Mouse (Mus musculus) intestine, embryonic 14.5 days (tissue): Measurements from ENCODE around the gene Slc35b2. TPM values are rescaled to one million over a fixed set of nuclear protein-coding genes. Genes with fewer than 3 reads are reported as not detected.

ENCODE experiments used
- ATAC-seq: fragments of 200-750 bp; cut with Nextera tagmentation; replicated peaks from 2 replicates; pipeline ENCODE4 v1.8.0; 2017; ENCODE audit warnings: low read depth, moderate number of reproducible peaks, moderate TSS enrichment, moderate library complexity; ENCODE audit not compliant: low FRiP score, low TSS enrichment
- DNase-seq: peaks from one replicate; pipeline ENCODE4 v3.0.0-alpha.2; 2018; ENCODE audit warnings: low spot score
- H3K27ac ChIP-seq: fragments of 300-500 bp; sonication (generic); 2 replicates; pipeline ENCODE4 v1.5.1; 2014; ENCODE audit warnings: low read depth, mild to moderate bottlenecking, control low read depth
- H3K27me3 ChIP-seq: fragments of 300-500 bp; sonication (generic); replicated peaks from 2 replicates; pipeline ENCODE4 v1.6.1; 2014; ENCODE audit warnings: low read length, control low read depth; ENCODE audit not compliant: control insufficient read depth, insufficient read depth
- H3K36me3 ChIP-seq: fragments of 300-500 bp; sonication (generic); 2 replicates; pipeline ENCODE4 v1.6.1; 2014; ENCODE audit warnings: low read length, control low read depth; ENCODE audit not compliant: control insufficient read depth, insufficient read depth
- H3K4me1 ChIP-seq: fragments of 300-500 bp; sonication (generic); replicated peaks from 2 replicates; pipeline ENCODE4 v1.6.1; 2014; ENCODE audit warnings: low read length, control low read depth, mixed read lengths; ENCODE audit not compliant: control insufficient read depth, insufficient read depth
- H3K4me2 ChIP-seq: fragments of 300-500 bp; sonication (generic); 2 replicates; pipeline ENCODE4 v1.6.1; 2014; ENCODE audit warnings: low read length
- H3K4me3 ChIP-seq: fragments of 300-500 bp; sonication (generic); 2 replicates; pipeline ENCODE4 v1.5.1; 2014; ENCODE audit warnings: low read depth, low read length, control low read depth, mixed read lengths
- H3K9ac ChIP-seq: fragments of 300-500 bp; sonication (generic); 2 replicates; pipeline ENCODE4 v1.6.1; 2014; ENCODE audit warnings: mild to moderate bottlenecking, low read length
- H3K9me3 ChIP-seq: fragments of 300-500 bp; sonication (generic); 2 replicates; pipeline ENCODE4 v1.6.1; 2016; ENCODE audit warnings: low read length, control low read depth; ENCODE audit not compliant: control insufficient read depth
- WGBS: fragments of 180-500 bp; shearing (Covaris S2); extraction: QIAGEN DNeasy Blood & Tissue Kit; methylation state at CpG from one replicate; pipeline ENCODE4 v1.1.7; 2014; 5-methylcytosine and 5-hydroxymethylcytosine counted together
- polyA plus RNA-seq: library from polyadenylated mRNA; unstranded; fragments of >200 nt; fragmentation: Nextera tagmentation; extraction: Ambion mirVana; gene quantifications from 2 replicates; pipeline ENCODE4 v1.2.1, GENCODE M21; 2014

Slc35b2 gene
- polyA plus RNA-seq, 1 experiment from 2014 or later, result 136 TPM

DNA sequence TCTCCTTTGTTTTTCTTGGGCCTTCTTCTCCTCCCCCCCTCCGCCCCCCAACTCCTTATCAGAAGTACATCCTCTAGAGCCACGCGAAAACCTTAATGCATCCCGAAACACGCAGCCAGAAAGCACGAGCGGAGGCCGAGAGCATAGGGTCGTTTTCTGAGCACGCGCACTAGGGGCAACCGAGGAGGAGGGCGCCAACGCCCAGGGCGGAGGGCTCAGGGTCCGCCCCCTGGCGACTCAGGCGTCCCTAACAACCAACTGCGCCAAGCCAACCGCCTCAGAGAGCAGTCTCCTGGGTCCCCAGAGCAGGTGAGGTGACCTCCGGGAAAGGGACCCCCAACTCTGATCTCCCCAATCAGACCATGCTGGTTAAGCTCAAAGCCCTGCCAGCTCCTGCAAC lies 40.4 kb upstream of the Slc35b2 start, which contains the start of gene Tcte1:
Gene Tcte1, plus strand, starts transcription at position 172 of the 400 bp plus-strand sequence.
- Histone ChIP-seq H3K4me1 (peaks cover 6% of the 10 kb centered on the region; the same call in 1 of the 2 replicates), H3K27me3 (peaks cover 9% of the 10 kb centered on the region), H3K9ac (0 out of 2 replicates have a peak within 1 kb of the TSS, but pooled peaks have one; percentile 0), H3K9me3 (no peaks in the 10 kb centered on the region), H3K36me3 (peaks cover 13% of the 10 kb centered on the region), H3K27ac (no peak within 1 kb of the TSS), H3K4me2 (peak within 1 kb of the TSS; percentile 79), H3K4me3 (peak within 1 kb of the TSS; percentile 35)
- DNase-seq (peak; percentile 75), ATAC-seq (peak; percentile 70)
- WGBS, result 0% methylated on average over 21 of the region's 21 CpGs

DNA sequence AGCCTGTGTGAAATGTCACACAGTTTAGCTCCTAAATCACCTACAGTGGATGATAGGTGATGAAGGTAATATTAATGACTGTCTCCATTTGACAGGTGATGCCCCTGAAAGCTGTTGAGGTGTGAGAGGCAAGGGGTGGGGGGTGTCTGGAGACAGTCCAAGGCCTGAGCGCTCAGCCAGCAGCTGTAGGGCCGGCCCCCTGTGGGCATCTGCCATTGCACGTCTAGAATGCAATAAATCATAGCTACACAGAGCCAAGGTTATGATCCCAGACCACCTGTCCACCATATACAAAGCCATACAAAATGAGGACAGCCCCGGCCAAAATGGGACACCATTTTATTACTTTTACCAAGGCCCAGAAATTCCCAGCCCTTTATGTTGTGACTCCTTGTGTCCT lies 38.7 kb upstream of the Slc35b2 start:
- no peak overlapping the region for H3K27ac ChIP-seq
- peaks cover 6% of the 10 kb centered on the region; the same call in 1 of the 2 replicates for H3K4me1 ChIP-seq
- H3K9ac ChIP-seq, result no peak overlapping the region
- ATAC-seq (no peak), DNase-seq (no peak)
- H3K9me3 ChIP-seq, result no peaks in the 10 kb centered on the region
- no peak overlapping the region for H3K4me3 ChIP-seq
- H3K36me3 ChIP-seq, result peaks cover 5% of the 10 kb centered on the region; the same call in 1 of the 2 replicates
- 55% methylated on average over 4 of the region's 4 CpGs for WGBS
- peaks cover 20% of the 10 kb centered on the region for H3K27me3 ChIP-seq
- H3K4me2 ChIP-seq, result no peak overlapping the region

GRCm38 (mm10) chr17:45526571-45526970 lies 37.1 kb upstream of the Slc35b2 start:
- Histone ChIP-seq H3K4me2 (no peak overlapping the region), H3K9ac (no peak overlapping the region), H3K4me1 (peaks cover 6% of the 10 kb centered on the region; the same call in 1 of the 2 replicates), H3K27ac (no peak overlapping the region), H3K4me3 (no peak overlapping the region), H3K27me3 (peaks cover 29% of the 10 kb centered on the region), H3K9me3 (no peaks in the 10 kb centered on the region), H3K36me3 (no peaks in the 10 kb centered on the region)
- WGBS, result 25% methylated on average over 5 of the region's 5 CpGs
- ATAC-seq (no peak), DNase-seq (no peak)

- WGBS, result 44% methylated on average over 13 of the region's 13 CpGs
- H3K27me3 ChIP-seq, result peaks cover 46% of the 10 kb centered on the region
- H3K27ac ChIP-seq, result no peak overlapping the region
- no peaks in the 10 kb centered on the region for H3K36me3 ChIP-seq
- no peak overlapping the region for H3K4me2 ChIP-seq
- H3K9me3 ChIP-seq, result no peaks in the 10 kb centered on the region
- no peak for DNase-seq
- H3K4me1 ChIP-seq, result no peaks in the 10 kb centered on the region
- H3K4me3 ChIP-seq, result no peak overlapping the region
- ATAC-seq, result no peak
- H3K9ac ChIP-seq, result no peak overlapping the region
These were observed 33.3 kb upstream of the Slc35b2 start for GRCm38 (mm10) chr17:45530346-45530782.

GRCm38 (mm10) chr17:45532896-45533295 lies 30.8 kb upstream of the Slc35b2 start:
- Histone ChIP-seq H3K9ac (no peak overlapping the region), H3K4me1 (no peaks in the 10 kb centered on the region), H3K27me3 (peaks cover 63% of the 10 kb centered on the region), H3K27ac (no peak overlapping the region), H3K4me2 (no peak overlapping the region), H3K9me3 (no peaks in the 10 kb centered on the region), H3K36me3 (no peaks in the 10 kb centered on the region), H3K4me3 (no peak overlapping the region)
- DNase-seq (no peak), ATAC-seq (no peak)
- 47% methylated on average over 15 of the region's 15 CpGs for WGBS

DNA sequence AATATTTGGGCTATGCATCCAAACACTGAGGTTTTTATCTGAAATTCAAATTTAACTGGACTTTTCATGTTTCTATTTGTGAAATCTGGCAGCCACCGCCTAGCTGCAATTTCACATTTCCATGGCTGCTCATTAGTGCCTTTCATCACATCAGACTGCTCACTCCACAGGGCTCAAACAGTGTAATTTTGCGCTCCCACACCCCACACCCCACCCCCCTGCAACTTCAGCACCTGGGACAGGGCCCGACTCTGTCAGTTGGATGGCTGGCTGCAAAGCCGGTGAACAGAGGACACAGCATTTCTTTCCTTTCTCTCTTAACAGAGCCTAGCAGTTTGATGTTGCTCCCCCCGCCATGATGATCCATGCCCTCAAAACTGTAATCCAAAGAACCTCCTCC lies 27.4 kb upstream of the Slc35b2 start:
- no peaks in the 10 kb centered on the region for H3K9me3 ChIP-seq
- 18% methylated on average over 5 of the region's 5 CpGs for WGBS
- H3K4me1 ChIP-seq, result no peaks in the 10 kb centered on the region
- peaks cover 70% of the 10 kb centered on the region for H3K27me3 ChIP-seq
- H3K27ac ChIP-seq, result no peak overlapping the region
- no peak overlapping the region for H3K9ac ChIP-seq
- no peaks in the 10 kb centered on the region for H3K36me3 ChIP-seq
- no peak overlapping the region for H3K4me3 ChIP-seq
- H3K4me2 ChIP-seq, result no peak overlapping the region
- no peak for ATAC-seq
- DNase-seq, result peak; percentile 84

- DNase-seq (no peak), ATAC-seq (no peak)
- Histone ChIP-seq H3K36me3 (no peaks in the 10 kb centered on the region), H3K4me3 (no peak overlapping the region), H3K27me3 (peaks cover 68% of the 10 kb centered on the region), H3K27ac (no peak overlapping the region), H3K9me3 (no peaks in the 10 kb centered on the region), H3K4me2 (no peak overlapping the region), H3K9ac (no peak overlapping the region), H3K4me1 (no peaks in the 10 kb centered on the region)
- 56% methylated on average over 4 of the region's 4 CpGs for WGBS
These were observed 25.3 kb upstream of the Slc35b2 start for GRCm38 (mm10) chr17:45538394-45538793.

DNA sequence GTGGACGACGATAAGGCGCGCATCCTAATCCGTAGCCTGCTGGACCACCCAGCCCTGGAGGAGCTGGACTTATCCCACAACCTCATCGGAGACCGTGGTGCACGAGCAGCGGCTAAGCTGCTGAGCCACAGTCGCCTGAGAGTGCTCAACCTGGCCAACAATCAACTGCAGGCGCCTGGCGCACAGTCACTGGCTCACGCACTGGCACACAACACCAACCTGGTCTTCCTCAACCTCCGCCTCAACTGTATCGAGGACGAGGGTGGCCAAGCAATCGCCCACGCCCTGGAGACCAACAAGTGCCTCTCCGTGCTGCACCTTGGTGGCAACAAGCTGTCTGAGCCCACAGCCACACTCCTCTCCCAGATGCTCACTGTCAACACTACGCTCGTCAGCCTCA lies 24.0 kb upstream of the Slc35b2 start:
- peaks cover 74% of the 10 kb centered on the region for H3K27me3 ChIP-seq
- no peak overlapping the region for H3K9ac ChIP-seq
- no peak overlapping the region for H3K27ac ChIP-seq
- no peaks in the 10 kb centered on the region for H3K9me3 ChIP-seq
- H3K36me3 ChIP-seq, result no peaks in the 10 kb centered on the region
- H3K4me3 ChIP-seq, result no peak overlapping the region
- ATAC-seq (no peak), DNase-seq (no peak)
- H3K4me2 ChIP-seq, result no peak overlapping the region
- 73% methylated on average over 21 of the region's 21 CpGs for WGBS
- no peaks in the 10 kb centered on the region for H3K4me1 ChIP-seq

- no peaks in the 10 kb centered on the region for H3K9me3 ChIP-seq
- no peak overlapping the region for H3K9ac ChIP-seq
- 36% methylated on average over 6 of the region's 6 CpGs for WGBS
- H3K4me3 ChIP-seq, result no peak overlapping the region
- ATAC-seq, result no peak
- H3K4me2 ChIP-seq, result no peak overlapping the region
- DNase-seq, result no peak
- no peak overlapping the region for H3K27ac ChIP-seq
- H3K27me3 ChIP-seq, result peaks cover 75% of the 10 kb centered on the region
- peaks cover 6% of the 10 kb centered on the region; the same call in 1 of the 2 replicates for H3K4me1 ChIP-seq
- H3K36me3 ChIP-seq, result no peaks in the 10 kb centered on the region
These were observed 21.5 kb upstream of the Slc35b2 start for GRCm38 (mm10) chr17:45542129-45542528.
